Mouse (Mus musculus): ENCODE measurements at regions not wholly inside any gene's neighbourhood (a gene's known extent, or its start where the extent isn't known, plus 50 kb on each side); places are given as distances from the start of the nearest gene placed in this dataset.

- Histone ChIP-seq H3K27me3 (ENCODE audit: control insufficient read depth, insufficient read depth, low read depth, low read length) (no peaks in the 10 kb centered on the region), H3K36me3 (ENCODE audit: control insufficient read depth, insufficient read depth) (no peaks in the 10 kb centered on the region), H3K4me3 (ENCODE audit: low read depth, low read length) (no peak overlapping the region), H3K4me2 (ENCODE audit: low read depth, low read length) (no peak overlapping the region), H3K9me3 (replicated peaks; ENCODE audit: control insufficient read depth, low read length) (no peaks in the 10 kb centered on the region), H3K4me1 (ENCODE audit: control insufficient read depth, low read depth, low read length) (no peaks in the 10 kb centered on the region), H3K9ac (ENCODE audit: low read depth, low read length) (no peak overlapping the region), H3K27ac (ENCODE audit: low read length) (no peak overlapping the region)
- no peak for ATAC-seq (ENCODE audit: low read depth)
- 63% methylated on average over 6 of the region's 6 CpGs for WGBS (ENCODE audit: insufficient replicate concordance)
Measured at GRCm38 (mm10) chr13:97681228-97681987, 79.0 kb downstream of the Gm10260 start.

GRCm38 (mm10) chr13:97680283-97680896 lies 80.0 kb downstream of the Gm10260 start:
- H3K36me3 ChIP-seq (ENCODE audit: control insufficient read depth, insufficient read depth) = no peaks in the 10 kb centered on the region
- no peak overlapping the region for H3K4me2 ChIP-seq (ENCODE audit: low read depth, low read length)
- H3K4me3 ChIP-seq (ENCODE audit: low read depth, low read length) = no peak overlapping the region
- no peaks in the 10 kb centered on the region for H3K9me3 ChIP-seq (replicated peaks; ENCODE audit: control insufficient read depth, low read length)
- no peak overlapping the region for H3K9ac ChIP-seq (ENCODE audit: low read depth, low read length)
- H3K27ac ChIP-seq (ENCODE audit: low read length) = no peak overlapping the region
- H3K4me1 ChIP-seq (ENCODE audit: control insufficient read depth, low read depth, low read length) = no peaks in the 10 kb centered on the region
- ATAC-seq (ENCODE audit: low read depth) = no peak
- 39% methylated on average over 5 of the region's 5 CpGs for WGBS (ENCODE audit: insufficient replicate concordance)
- no peaks in the 10 kb centered on the region for H3K27me3 ChIP-seq (ENCODE audit: control insufficient read depth, insufficient read depth, low read depth, low read length)

GRCm38 (mm10) chr13:97678991-97679390 lies 81.4 kb downstream of the Gm10260 start:
- H3K4me1 ChIP-seq (ENCODE audit: control insufficient read depth, low read depth, low read length) = no peaks in the 10 kb centered on the region
- H3K4me3 ChIP-seq (ENCODE audit: low read depth, low read length) = no peak overlapping the region
- H3K36me3 ChIP-seq (ENCODE audit: control insufficient read depth, insufficient read depth) = no peaks in the 10 kb centered on the region
- ATAC-seq (ENCODE audit: low read depth) = no peak
- no peak overlapping the region for H3K9ac ChIP-seq (ENCODE audit: low read depth, low read length)
- H3K9me3 ChIP-seq (replicated peaks; ENCODE audit: control insufficient read depth, low read length) = no peaks in the 10 kb centered on the region
- H3K4me2 ChIP-seq (ENCODE audit: low read depth, low read length) = no peak overlapping the region
- H3K27ac ChIP-seq (ENCODE audit: low read length) = no peak overlapping the region
- WGBS (ENCODE audit: insufficient replicate concordance) = 75% methylated on average over 5 of the region's 5 CpGs
- no peaks in the 10 kb centered on the region for H3K27me3 ChIP-seq (ENCODE audit: control insufficient read depth, insufficient read depth, low read depth, low read length)

- H3K27ac ChIP-seq (ENCODE audit: low read length) = no peak overlapping the region
- peaks cover 3% of the 10 kb centered on the region for H3K27me3 ChIP-seq (ENCODE audit: control insufficient read depth, insufficient read depth, low read depth, low read length)
- H3K4me2 ChIP-seq (ENCODE audit: low read depth, low read length) = no peak overlapping the region
- no peaks in the 10 kb centered on the region for H3K36me3 ChIP-seq (ENCODE audit: control insufficient read depth, insufficient read depth)
- no peak overlapping the region for H3K9ac ChIP-seq (ENCODE audit: low read depth, low read length)
- H3K4me3 ChIP-seq (ENCODE audit: low read depth, low read length) = no peak overlapping the region
- H3K9me3 ChIP-seq (replicated peaks; ENCODE audit: control insufficient read depth, low read length) = no peaks in the 10 kb centered on the region
- no peak for ATAC-seq (ENCODE audit: low read depth)
- WGBS (ENCODE audit: insufficient replicate concordance) = 60% methylated on average over 8 of the region's 8 CpGs
- no peaks in the 10 kb centered on the region for H3K4me1 ChIP-seq (ENCODE audit: control insufficient read depth, low read depth, low read length)
Measured at GRCm38 (mm10) chr13:97676536-97677048, 83.8 kb downstream of the Gm10260 start.

GRCm38 (mm10) chr13:97673107-97673506 lies 87.3 kb downstream of the Gm10260 start:
- no peak overlapping the region for H3K9ac ChIP-seq (ENCODE audit: low read depth, low read length)
- H3K27me3 ChIP-seq (ENCODE audit: control insufficient read depth, insufficient read depth, low read depth, low read length) = peaks cover 3% of the 10 kb centered on the region
- WGBS (ENCODE audit: insufficient replicate concordance) = 63% methylated on average over 5 of the region's 5 CpGs
- H3K36me3 ChIP-seq (ENCODE audit: control insufficient read depth, insufficient read depth) = no peaks in the 10 kb centered on the region
- H3K4me1 ChIP-seq (ENCODE audit: control insufficient read depth, low read depth, low read length) = no peaks in the 10 kb centered on the region
- no peak overlapping the region for H3K4me2 ChIP-seq (ENCODE audit: low read depth, low read length)
- no peak overlapping the region for H3K4me3 ChIP-seq (ENCODE audit: low read depth, low read length)
- ATAC-seq (ENCODE audit: low read depth) = no peak
- no peak overlapping the region for H3K27ac ChIP-seq (ENCODE audit: low read length)
- H3K9me3 ChIP-seq (replicated peaks; ENCODE audit: control insufficient read depth, low read length) = no peaks in the 10 kb centered on the region

GRCm38 (mm10) chr13:97672038-97672675 lies 88.3 kb downstream of the Gm10260 start:
- Histone ChIP-seq H3K27me3 (ENCODE audit: control insufficient read depth, insufficient read depth, low read depth, low read length) (peaks cover 3% of the 10 kb centered on the region), H3K36me3 (ENCODE audit: control insufficient read depth, insufficient read depth) (no peaks in the 10 kb centered on the region), H3K4me2 (ENCODE audit: low read depth, low read length) (no peak overlapping the region), H3K9ac (ENCODE audit: low read depth, low read length) (no peak overlapping the region), H3K4me1 (ENCODE audit: control insufficient read depth, low read depth, low read length) (no peaks in the 10 kb centered on the region), H3K9me3 (replicated peaks; ENCODE audit: control insufficient read depth, low read length) (no peaks in the 10 kb centered on the region), H3K27ac (ENCODE audit: low read length) (no peak overlapping the region), H3K4me3 (ENCODE audit: low read depth, low read length) (no peak overlapping the region)
- ATAC-seq (ENCODE audit: low read depth) = no peak
- 58% methylated on average over 7 of the region's 7 CpGs for WGBS (ENCODE audit: insufficient replicate concordance)

- H3K36me3 ChIP-seq (ENCODE audit: control insufficient read depth, insufficient read depth) = no peaks in the 10 kb centered on the region
- H3K27me3 ChIP-seq (ENCODE audit: control insufficient read depth, insufficient read depth, low read depth, low read length) = peaks cover 3% of the 10 kb centered on the region
- 68% methylated on average over 8 of the region's 8 CpGs for WGBS (ENCODE audit: insufficient replicate concordance)
- H3K4me2 ChIP-seq (ENCODE audit: low read depth, low read length) = no peak overlapping the region
- H3K4me1 ChIP-seq (ENCODE audit: control insufficient read depth, low read depth, low read length) = no peaks in the 10 kb centered on the region
- H3K27ac ChIP-seq (ENCODE audit: low read length) = no peak overlapping the region
- no peak for ATAC-seq (ENCODE audit: low read depth)
- H3K4me3 ChIP-seq (ENCODE audit: low read depth, low read length) = no peak overlapping the region
- H3K9ac ChIP-seq (ENCODE audit: low read depth, low read length) = no peak overlapping the region
- H3K9me3 ChIP-seq (replicated peaks; ENCODE audit: control insufficient read depth, low read length) = no peaks in the 10 kb centered on the region
Measured at GRCm38 (mm10) chr13:97669366-97669765, 91.1 kb downstream of the Gm10260 start.

- H3K4me1 ChIP-seq (ENCODE audit: control insufficient read depth, low read depth, low read length) = no peaks in the 10 kb centered on the region
- WGBS (ENCODE audit: insufficient replicate concordance) = 57% methylated on average over 5 of the region's 5 CpGs
Measured at GRCm38 (mm10) chr13:97668910-97669309, 91.5 kb downstream of the Gm10260 start.

GRCm38 (mm10) chr13:97667313-97667712 lies 93.1 kb downstream of the Gm10260 start:
- no peak for ATAC-seq (ENCODE audit: low read depth)
- Histone ChIP-seq H3K4me2 (ENCODE audit: low read depth, low read length) (no peak overlapping the region), H3K9ac (ENCODE audit: low read depth, low read length) (no peak overlapping the region), H3K4me3 (ENCODE audit: low read depth, low read length) (no peak overlapping the region), H3K9me3 (replicated peaks; ENCODE audit: control insufficient read depth, low read length) (no peaks in the 10 kb centered on the region), H3K4me1 (ENCODE audit: control insufficient read depth, low read depth, low read length) (no peaks in the 10 kb centered on the region), H3K27ac (ENCODE audit: low read length) (no peak overlapping the region), H3K36me3 (ENCODE audit: control insufficient read depth, insufficient read depth) (no peaks in the 10 kb centered on the region), H3K27me3 (ENCODE audit: control insufficient read depth, insufficient read depth, low read depth, low read length) (no peaks in the 10 kb centered on the region; the same call in none of the 2 replicates)
- WGBS (ENCODE audit: insufficient replicate concordance) = 74% methylated on average over 7 of the region's 7 CpGs

More at GRCm38 (mm10) chr13:97668910-97669309, 91.5 kb downstream of the Gm10260 start:
- ATAC-seq (ENCODE audit: low read depth) = no peak
- H3K4me2 ChIP-seq (ENCODE audit: low read depth, low read length) = no peak overlapping the region
- peaks cover 3% of the 10 kb centered on the region for H3K27me3 ChIP-seq (ENCODE audit: control insufficient read depth, insufficient read depth, low read depth, low read length)
- H3K9me3 ChIP-seq (replicated peaks; ENCODE audit: control insufficient read depth, low read length) = no peaks in the 10 kb centered on the region
- no peak overlapping the region for H3K9ac ChIP-seq (ENCODE audit: low read depth, low read length)
- no peaks in the 10 kb centered on the region for H3K36me3 ChIP-seq (ENCODE audit: control insufficient read depth, insufficient read depth)
- no peak overlapping the region for H3K4me3 ChIP-seq (ENCODE audit: low read depth, low read length)
- H3K27ac ChIP-seq (ENCODE audit: low read length) = no peak overlapping the region
